Mouse (Mus musculus) intestine, embryonic 16.5 days (tissue): ENCODE results near the gene Sypl. TPM values are rescaled to one million over a fixed set of nuclear protein-coding genes. Genes with fewer than 3 reads are reported as not detected.

Experiments used
- ATAC-seq: fragments of 200-750 bp; cut with Nextera tagmentation; 2 replicates; pipeline ENCODE4 v1.8.0; 2017; ENCODE audit warnings: moderate TSS enrichment, moderate library complexity
- H3K27ac ChIP-seq: fragments of 300-500 bp; sonication (generic); 2 replicates; pipeline ENCODE4 v1.5.1; 2014; ENCODE audit warnings: mild to moderate bottlenecking, low read length
- H3K27me3 ChIP-seq: fragments of 300-500 bp; sonication (generic); replicated peaks from 2 replicates; pipeline ENCODE4 v1.6.1; 2014; ENCODE audit warnings: low read length, control low read depth, mixed read lengths; ENCODE audit not compliant: control insufficient read depth, insufficient read depth
- H3K36me3 ChIP-seq: fragments of 300-500 bp; sonication (generic); 2 replicates; pipeline ENCODE4 v1.6.1; 2014; ENCODE audit warnings: low read length, control low read depth; ENCODE audit not compliant: control insufficient read depth, insufficient read depth
- H3K4me1 ChIP-seq: fragments of 300-500 bp; sonication (generic); 2 replicates; pipeline ENCODE4 v1.6.1; 2014; ENCODE audit warnings: low read length, control low read depth, mixed read lengths; ENCODE audit not compliant: control insufficient read depth, insufficient read depth
- H3K4me2 ChIP-seq: fragments of 300-500 bp; sonication (generic); 2 replicates; pipeline ENCODE4 v1.6.1; 2014; ENCODE audit warnings: low read depth, low read length, control low read depth
- H3K4me3 ChIP-seq: fragments of 300-500 bp; sonication (generic); 2 replicates; pipeline ENCODE4 v1.5.1; 2014; ENCODE audit warnings: mild to moderate bottlenecking, low read length
- H3K9ac ChIP-seq: fragments of 300-500 bp; sonication (generic); 2 replicates; pipeline ENCODE4 v1.6.1; 2014; ENCODE audit warnings: low read depth, low read length
- H3K9me3 ChIP-seq: fragments of 300-500 bp; sonication (generic); 2 replicates; pipeline ENCODE4 v1.6.1; 2016; ENCODE audit warnings: low read length, control low read depth; ENCODE audit not compliant: control insufficient read depth
- WGBS: fragments of 180-500 bp; shearing (Covaris S2); extraction: QIAGEN DNeasy Blood & Tissue Kit; methylation state at CpG from one replicate; pipeline ENCODE4 v1.1.7; 2014; 5-methylcytosine and 5-hydroxymethylcytosine counted together
- polyA plus RNA-seq: library from polyadenylated mRNA; unstranded; fragments of >200 nt; fragmentation: Nextera tagmentation; extraction: Ambion mirVana; gene quantifications from 2 replicates; pipeline ENCODE4 v1.2.1, GENCODE M21; 2015

Sypl gene
- polyA plus RNA-seq, 1 experiment from 2014 or later, result 172 TPM

- H3K9me3 ChIP-seq, result no peaks in the 10 kb centered on the region
- no peak overlapping the region for H3K27ac ChIP-seq
- no peak overlapping the region for H3K4me2 ChIP-seq
- ATAC-seq, result no peak
- no peaks in the 10 kb centered on the region for H3K27me3 ChIP-seq
- H3K36me3 ChIP-seq, result no peaks in the 10 kb centered on the region
- WGBS, result 79% methylated on average over 9 of the region's 9 CpGs
- no peaks in the 10 kb centered on the region for H3K4me1 ChIP-seq
- no peak overlapping the region for H3K9ac ChIP-seq
- no peak overlapping the region for H3K4me3 ChIP-seq
Observed at GRCm38 (mm10) chr12:33021140-33021539, 67.4 kb downstream of the Sypl start.

GRCm38 (mm10) chr12:33021751-33022150, 68.1 kb downstream of the Sypl start:
- 85% methylated on average over 4 of the region's 4 CpGs for WGBS
- H3K9ac ChIP-seq, result no peak overlapping the region
- no peak overlapping the region for H3K27ac ChIP-seq
- no peaks in the 10 kb centered on the region for H3K27me3 ChIP-seq
- H3K4me2 ChIP-seq, result no peak overlapping the region
- no peaks in the 10 kb centered on the region for H3K36me3 ChIP-seq
- no peaks in the 10 kb centered on the region for H3K9me3 ChIP-seq
- ATAC-seq, result no peak
- no peaks in the 10 kb centered on the region for H3K4me1 ChIP-seq
- no peak overlapping the region for H3K4me3 ChIP-seq

GRCm38 (mm10) chr12:33024524-33024923, 70.8 kb downstream of the Sypl start:
- 82% methylated on average over 6 of the region's 6 CpGs for WGBS
- Histone ChIP-seq H3K4me1 (peaks cover 9% of the 10 kb centered on the region), H3K9me3 (no peaks in the 10 kb centered on the region), H3K4me3 (no peak overlapping the region), H3K9ac (no peak overlapping the region), H3K27ac (no peak overlapping the region), H3K36me3 (no peaks in the 10 kb centered on the region), H3K4me2 (no peak overlapping the region), H3K27me3 (no peaks in the 10 kb centered on the region)
- no peak for ATAC-seq

GRCm38 (mm10) chr12:33027093-33027492, 73.4 kb downstream of the Sypl start:
- 0% methylated on average over 10 of the region's 10 CpGs for WGBS
- ATAC-seq, result peak; percentile 71
- no peak overlapping the region for H3K4me3 ChIP-seq
- H3K27me3 ChIP-seq, result no peaks in the 10 kb centered on the region
- H3K4me2 ChIP-seq, result no peak overlapping the region
- 0 out of 2 replicates have a peak overlapping the region, but pooled peaks have one; percentile 20 for H3K9ac ChIP-seq
- peaks cover 9% of the 10 kb centered on the region for H3K4me1 ChIP-seq
- H3K9me3 ChIP-seq, result no peaks in the 10 kb centered on the region
- no peaks in the 10 kb centered on the region for H3K36me3 ChIP-seq
- H3K27ac ChIP-seq, result no peak overlapping the region

- no peaks in the 10 kb centered on the region for H3K9me3 ChIP-seq
- H3K4me2 ChIP-seq, result no peak overlapping the region
- 54% methylated on average over 10 of the region's 10 CpGs for WGBS
- ATAC-seq, result 0 out of 2 replicates have a peak, but pooled peaks have one; percentile 3
- H3K4me1 ChIP-seq, result peaks cover 9% of the 10 kb centered on the region
- no peak overlapping the region for H3K27ac ChIP-seq
- no peak overlapping the region for H3K9ac ChIP-seq
- H3K4me3 ChIP-seq, result no peak overlapping the region
- no peaks in the 10 kb centered on the region for H3K36me3 ChIP-seq
- no peaks in the 10 kb centered on the region for H3K27me3 ChIP-seq
Observed at GRCm38 (mm10) chr12:33028109-33028691, 74.5 kb downstream of the Sypl start.

- no peaks in the 10 kb centered on the region for H3K9me3 ChIP-seq
- 67% methylated on average over 13 of the region's 13 CpGs for WGBS
- no peaks in the 10 kb centered on the region for H3K27me3 ChIP-seq
- H3K4me3 ChIP-seq, result no peak overlapping the region
- H3K9ac ChIP-seq, result no peak overlapping the region
- H3K4me1 ChIP-seq, result peaks cover 9% of the 10 kb centered on the region
- no peaks in the 10 kb centered on the region for H3K36me3 ChIP-seq
- ATAC-seq, result no peak
- H3K27ac ChIP-seq, result no peak overlapping the region
- H3K4me2 ChIP-seq, result no peak overlapping the region
Observed at GRCm38 (mm10) chr12:33028708-33029107, 75.0 kb downstream of the Sypl start.

Other genes starting within 250 kb of the Sypl start
- gene Nampt, start 134.3 kb upstream of the Sypl start, polyA plus RNA-seq, result 29.7 and 30.0 TPM in 2 replicates
- 0.04 and 0.15 TPM in 2 replicates for gene Cdhr3, start 139.0 kb downstream of the Sypl start, polyA plus RNA-seq
- gene Atxn7l1, start 193.8 kb downstream of the Sypl start, polyA plus RNA-seq, result 12.9 and 14.5 TPM in 2 replicates